Mouse (Mus musculus) ovary, postnatal 36 days (tissue): ENCODE measurements around the gene 1700042G07Rik.
A peak's percentile ranks its signal among the peaks of the same experiment; 100 is the strongest.
"Not testable (repeated sequence)": the region's sequence is repeated elsewhere in the genome, so short reads cannot be mapped to it uniquely, and the experiment has no call there.

Source experiments
- DNase-seq: peaks from one replicate; pipeline ENCODE4 v3.0.0; 2022; ENCODE audit warnings: low spot score, mixed read lengths

Gene 1700042G07Rik

DNA sequence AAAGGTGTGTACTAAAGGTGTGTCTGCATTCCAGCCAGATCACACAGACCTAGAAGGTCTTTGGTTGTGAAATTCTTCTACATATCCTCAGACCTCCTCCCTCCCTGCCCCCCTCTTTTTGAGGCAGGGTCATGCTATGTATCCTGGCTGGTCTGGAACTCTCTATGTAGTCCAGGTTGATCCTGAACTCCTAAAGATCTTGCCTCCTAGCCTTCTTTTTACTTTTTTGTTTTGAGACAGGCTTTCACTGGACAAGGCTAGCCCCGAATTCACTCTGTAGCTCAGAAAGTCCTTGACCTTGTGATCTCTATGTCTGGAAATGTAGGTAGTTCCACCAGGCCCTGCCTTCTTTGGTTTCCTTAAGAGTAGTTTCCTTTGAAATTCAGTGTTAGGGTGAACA, 35.7 kb downstream of the 1700042G07Rik start:
- no peak for DNase-seq

DNA sequence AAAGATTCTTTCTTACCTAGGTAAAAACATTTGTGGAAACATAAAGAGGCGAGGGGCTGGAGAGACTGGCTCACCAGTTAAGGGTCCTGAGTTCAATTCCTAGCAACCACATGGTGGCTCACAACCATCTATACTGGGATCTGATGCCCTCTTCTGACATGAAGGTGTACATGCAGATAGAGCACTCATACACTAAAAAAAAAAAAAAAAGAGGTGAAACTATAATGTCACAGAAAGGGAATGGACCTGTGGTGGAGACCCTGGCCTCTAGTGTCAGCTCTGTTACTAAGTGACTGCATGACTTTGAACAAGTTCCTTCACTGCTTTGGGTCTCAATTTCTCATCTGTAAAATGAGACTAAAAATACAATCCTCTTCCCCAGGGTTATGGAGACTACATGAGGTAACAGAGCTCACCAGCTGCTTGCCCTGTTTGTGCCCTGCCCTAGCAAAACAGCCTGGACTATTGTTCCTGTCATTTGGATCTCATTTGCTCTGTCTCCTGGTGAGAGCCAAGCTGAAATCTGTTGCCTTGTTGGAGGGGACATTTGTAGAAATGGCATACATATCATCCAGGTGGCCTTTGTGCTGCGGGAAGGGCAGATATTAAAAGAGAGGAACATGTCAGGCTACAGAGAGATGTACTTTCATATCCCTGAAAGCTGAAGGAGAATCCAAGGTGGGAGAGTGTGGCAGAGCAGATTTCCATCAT, 42.9 kb downstream of the 1700042G07Rik start:
- no peak for DNase-seq

DNA sequence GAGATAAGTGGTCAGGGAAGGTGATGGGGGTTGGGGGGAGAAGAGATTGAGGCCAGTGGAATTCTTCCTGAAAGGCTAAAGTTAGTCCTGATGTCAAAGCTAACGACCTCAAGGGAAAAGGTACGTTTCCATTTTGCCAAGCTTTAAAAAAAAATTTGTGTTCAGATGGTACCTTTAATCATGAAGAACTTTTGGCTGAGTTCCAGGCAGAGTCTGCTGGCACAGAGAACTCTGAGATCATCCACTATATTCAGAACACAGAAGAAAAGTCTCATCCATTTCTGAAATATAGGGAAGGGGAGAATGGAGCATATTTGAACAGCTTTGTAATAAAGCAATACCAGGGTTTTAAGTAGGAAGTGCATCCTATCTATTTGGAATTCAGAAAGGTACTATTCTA, 43.9 kb downstream of the 1700042G07Rik start:
- DNase-seq: no peak

DNA sequence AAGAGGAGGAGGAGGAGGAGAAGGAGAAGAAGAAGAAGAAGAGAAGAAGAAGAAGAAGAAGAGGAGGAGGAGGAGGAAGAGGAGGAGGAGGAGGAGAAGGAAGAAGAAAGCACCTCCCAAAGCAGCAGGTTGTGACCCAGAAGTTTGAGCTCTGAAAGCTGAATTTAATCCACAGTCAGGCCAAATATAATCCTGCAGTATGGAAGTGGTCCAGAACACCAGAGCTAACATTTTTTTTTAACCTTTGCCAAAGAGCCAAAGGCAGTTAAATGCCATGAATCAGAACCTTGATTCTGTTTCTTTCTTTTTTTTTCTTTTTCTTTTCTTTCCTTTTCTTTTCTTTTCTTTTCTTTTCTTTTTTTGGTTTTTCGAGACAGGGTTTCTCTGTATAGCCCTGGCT, 44.5 kb downstream of the 1700042G07Rik start:
- not testable (repeated sequence) for DNase-seq

DNA sequence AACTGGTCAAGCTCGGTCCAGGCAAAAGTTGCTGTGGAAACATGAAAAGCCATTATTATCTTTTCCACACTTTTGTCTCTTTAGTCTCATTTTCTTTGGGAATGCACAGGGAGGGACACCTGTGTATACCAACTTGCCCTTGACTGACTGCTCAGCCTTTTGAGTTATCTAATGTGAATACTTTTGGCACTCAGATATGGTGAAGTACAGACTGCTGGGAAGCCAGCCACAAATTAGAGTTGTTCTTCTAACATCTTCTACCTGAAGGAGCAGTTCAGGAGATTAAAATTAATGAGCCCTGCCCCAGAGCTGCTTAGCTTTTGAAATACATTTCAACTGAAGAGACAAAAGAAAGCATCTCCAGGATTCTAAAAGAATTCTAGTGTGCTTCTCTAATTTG, 45.9 kb downstream of the 1700042G07Rik start:
- no peak for DNase-seq

DNA sequence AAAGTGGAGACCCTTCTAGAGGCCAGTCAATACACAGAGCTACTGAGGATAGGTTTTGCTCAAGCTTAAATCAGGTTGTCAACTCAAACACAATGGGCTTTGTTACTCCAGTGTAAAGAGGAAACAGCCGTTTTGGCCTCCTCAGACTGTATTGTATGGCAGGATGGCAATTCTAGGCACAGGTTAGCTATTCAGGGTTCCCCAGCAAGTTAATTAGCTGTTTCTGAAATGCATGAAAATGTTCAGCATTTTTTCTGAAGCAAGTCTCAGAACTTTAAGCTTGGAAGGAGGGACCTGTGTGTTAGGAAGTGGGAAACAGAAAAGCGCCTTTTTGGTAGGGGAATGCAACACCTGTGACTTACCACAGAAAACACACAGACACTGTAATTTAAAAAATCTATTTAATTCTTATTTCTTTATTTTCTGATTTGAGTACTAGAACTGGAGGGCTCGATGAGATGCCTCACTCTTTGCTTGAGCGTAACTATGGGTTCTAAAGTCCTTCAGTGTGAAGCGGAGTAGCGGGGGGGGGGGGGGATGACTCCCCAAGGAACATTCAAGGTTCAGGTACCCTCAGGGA, 47.0 kb downstream of the 1700042G07Rik start:
- DNase-seq: no peak

DNA sequence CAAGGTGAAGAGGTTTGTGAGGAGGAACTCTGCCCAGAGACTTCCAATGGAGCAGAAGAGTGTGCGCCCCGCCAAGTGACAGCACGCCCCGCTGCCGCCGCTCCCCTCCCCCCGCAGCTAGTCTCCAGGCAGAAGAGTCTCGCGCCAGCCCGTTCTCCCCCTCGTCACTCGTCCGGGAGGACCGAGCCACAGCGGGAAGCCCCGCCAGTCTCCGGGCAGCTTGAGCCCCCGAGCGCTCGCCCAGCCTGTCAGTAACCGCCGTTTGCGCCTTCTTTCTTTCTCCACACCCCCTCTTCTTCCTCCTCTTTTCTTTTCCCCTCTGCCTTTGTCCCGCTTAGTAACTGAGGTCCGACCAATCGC, 47.6 kb downstream of the 1700042G07Rik start:
- no peak for DNase-seq

DNA sequence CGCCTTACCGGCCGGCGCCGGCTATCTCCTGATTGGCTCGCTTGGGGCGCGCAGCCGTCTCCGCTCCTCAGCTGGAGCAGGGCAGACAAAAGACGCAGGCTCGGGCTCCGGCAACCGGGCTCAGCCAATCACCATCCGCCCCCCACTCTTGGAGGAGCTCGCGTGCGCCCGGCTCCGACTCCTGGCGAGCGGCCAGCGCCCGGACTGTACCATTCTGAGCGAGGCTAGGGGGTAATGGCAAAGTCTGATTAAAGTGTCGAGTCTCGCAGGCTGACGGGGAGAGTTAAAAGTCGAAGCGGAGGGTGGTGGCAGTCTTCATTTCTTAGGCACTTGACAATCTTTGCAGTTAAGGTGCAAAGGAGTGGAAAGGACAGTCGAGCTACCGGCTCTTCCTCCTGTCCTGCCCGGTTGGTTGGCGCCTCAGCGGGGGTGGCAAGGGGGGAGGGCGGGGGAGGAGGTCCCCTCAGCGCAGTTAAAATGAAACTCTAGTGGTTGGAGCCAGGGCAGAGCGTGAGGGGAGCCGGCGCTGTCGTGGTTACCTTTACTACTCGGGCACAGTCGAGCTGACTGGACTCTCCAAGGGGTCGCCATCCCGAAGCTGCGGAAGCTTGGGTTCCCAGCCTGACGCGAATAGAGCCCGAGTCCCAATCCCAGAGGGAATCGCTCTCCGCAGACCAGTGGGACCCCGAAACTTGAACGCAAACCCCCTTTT, 48.1 kb downstream of the 1700042G07Rik start, which contains the start of gene Pik3r3:
TSS of gene Pik3r3 (plus strand) at position 479 of the 712 bp plus-strand sequence.
- peak; percentile 98 for DNase-seq

DNA sequence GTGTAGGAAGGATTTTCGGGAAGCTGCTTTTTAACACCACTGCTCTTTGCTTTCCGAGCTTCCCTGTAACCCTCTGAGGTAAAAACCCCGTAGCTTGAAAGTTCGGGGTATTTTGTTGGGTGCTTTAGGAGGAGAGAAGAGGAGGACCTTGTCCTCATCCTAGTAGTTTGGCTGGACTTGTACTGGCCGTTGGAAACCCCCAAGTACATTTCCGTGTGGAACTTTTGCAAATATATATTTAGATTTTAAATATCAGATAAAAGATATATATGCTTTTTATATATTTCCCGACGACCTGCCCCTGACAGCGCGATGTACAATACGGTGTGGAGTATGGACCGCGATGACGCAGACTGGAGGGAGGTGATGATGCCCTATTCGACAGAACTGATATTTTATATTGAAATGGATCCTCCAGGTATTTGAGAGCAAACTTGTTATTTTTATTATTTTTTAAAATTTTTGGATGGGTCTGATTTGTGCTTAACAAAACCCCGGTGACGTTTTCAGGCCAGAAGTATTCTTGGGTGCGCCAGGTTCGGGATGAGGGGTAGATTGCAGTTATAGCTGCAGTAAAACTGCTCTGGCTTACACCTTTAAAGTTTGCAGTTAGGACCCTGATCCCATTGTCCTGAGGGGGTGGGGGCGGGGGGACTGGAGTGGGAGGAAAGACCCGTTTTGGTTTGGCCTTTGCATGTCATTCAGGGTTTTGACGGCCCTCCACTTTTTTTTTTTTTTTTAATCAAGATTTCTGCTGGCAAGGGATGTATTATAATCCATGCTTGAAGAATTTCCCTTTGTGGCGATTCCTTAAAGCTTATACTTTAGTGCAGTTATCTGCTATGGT, 49.0 kb downstream of the 1700042G07Rik start:
- DNase-seq: no peak

DNA sequence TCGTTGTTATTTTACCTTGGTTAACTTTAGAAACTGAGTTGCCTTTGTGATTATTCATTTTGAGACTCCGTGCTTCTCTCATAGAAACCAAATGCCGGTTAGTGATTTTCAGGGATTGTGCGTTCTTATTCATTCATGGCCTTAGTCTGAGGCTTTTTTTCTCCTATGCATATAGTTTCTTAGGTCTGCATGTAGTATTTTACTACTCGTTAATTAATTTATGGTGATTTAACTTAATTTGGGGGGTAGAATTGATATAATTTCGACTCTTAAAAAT, 49.6 kb downstream of the 1700042G07Rik start:
- no peak for DNase-seq
